Mouse (Mus musculus) small intestine, adult 2 months (tissue): ENCODE measurements around the gene Cdh4. TPM values are rescaled to one million over a fixed set of nuclear protein-coding genes. Genes with fewer than 3 reads are reported as not detected.

Source experiments
- H3K27ac ChIP-seq: fragments of 200-500 bp; 2 replicates; pipeline ENCODE4 v1.5.1; 2012; ENCODE audit warnings: low read depth, low read length, control low read depth, inconsistent platforms; ENCODE audit not compliant: insufficient read depth
- H3K27me3 ChIP-seq: fragments of 200-500 bp; 2 replicates; pipeline ENCODE4 v1.6.1; 2012; ENCODE audit warnings: mild to moderate bottlenecking, moderate library complexity, low read length, inconsistent platforms; ENCODE audit not compliant: control insufficient read depth, insufficient read depth
- H3K36me3 ChIP-seq: fragments of 200-500 bp; 2 replicates; pipeline ENCODE4 v1.6.1; 2012; ENCODE audit warnings: mild to moderate bottlenecking, low read length, control low read depth, inconsistent platforms; ENCODE audit not compliant: control insufficient read depth, insufficient read depth
- H3K4me1 ChIP-seq: fragments of 200-500 bp; 2 replicates; pipeline ENCODE4 v1.6.1; 2012; ENCODE audit warnings: low read length, inconsistent platforms, mixed read lengths; ENCODE audit not compliant: control insufficient read depth, insufficient read depth, insufficient read length
- H3K4me3 ChIP-seq: fragments of 200-500 bp; 2 replicates; pipeline ENCODE4 v1.5.1; 2012; ENCODE audit warnings: low read depth, mild to moderate bottlenecking, control low read depth, inconsistent platforms, low read length, moderate library complexity
- CTCF ChIP-seq: fragments of 200-500 bp; IDR thresholded peaks from 2 replicates; pipeline ENCODE4 v1.5.1; 2012; ENCODE audit warnings: low read depth, mild to moderate bottlenecking, control low read depth, inconsistent platforms, low read length, moderate library complexity, mixed read lengths; ENCODE audit not compliant: insufficient replicate concordance, insufficient read length; ENCODE audit errors: extremely low read depth
- POLR2A ChIP-seq: fragments of 200-500 bp; IDR thresholded peaks from 2 replicates; pipeline ENCODE4 v1.6.1; 2012; ENCODE audit warnings: low read depth, mild to moderate bottlenecking, control low read depth, inconsistent platforms, low read length, moderate library complexity
- WGBS: fragments of 180-500 bp; shearing (Covaris S2); methylation state at CpG from one replicate; pipeline ENCODE4 v1.1.7; 2018; 5-methylcytosine and 5-hydroxymethylcytosine counted together
- polyA plus RNA-seq: library from polyadenylated mRNA; depleted of rRNA; stranded (reverse); fragments of >200 nt; gene quantifications from 2 replicates; pipeline ENCODE4 v1.2.3, GENCODE M21; 2012

Gene Cdh4
- polyA plus RNA-seq, 1 experiment: 0.19 TPM

DNA sequence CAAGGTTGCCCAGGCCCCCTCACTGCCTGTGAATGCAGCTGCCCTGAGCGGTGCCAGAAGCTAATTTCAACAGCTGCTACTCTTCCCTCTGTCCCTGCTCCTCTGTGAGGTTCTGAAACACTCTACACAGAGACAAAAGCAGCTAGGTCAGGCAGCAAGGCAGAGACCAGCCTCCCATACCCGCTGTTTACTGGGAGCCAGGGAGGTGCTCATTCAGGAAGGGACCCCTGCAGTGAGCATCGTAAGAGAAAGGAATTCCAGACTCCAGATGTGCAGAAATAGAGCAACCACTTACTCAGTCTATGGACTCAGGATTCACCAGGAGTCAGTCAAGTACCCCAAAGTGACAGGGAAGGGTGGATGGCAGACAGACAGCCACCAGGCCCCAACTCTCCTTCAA, 278.1 kb downstream of the Cdh4 start:
- 50% methylated on average over 3 of the region's 3 CpGs for WGBS
- Histone ChIP-seq H3K4me1 (no peaks in the 10 kb centered on the region), H3K36me3 (no peaks in the 10 kb centered on the region), H3K27me3 (no peaks in the 10 kb centered on the region), H3K27ac (no peak overlapping the region), H3K4me3 (no peak overlapping the region)
- TF ChIP-seq CTCF: no peak
- no peak for TF ChIP-seq POLR2A

DNA sequence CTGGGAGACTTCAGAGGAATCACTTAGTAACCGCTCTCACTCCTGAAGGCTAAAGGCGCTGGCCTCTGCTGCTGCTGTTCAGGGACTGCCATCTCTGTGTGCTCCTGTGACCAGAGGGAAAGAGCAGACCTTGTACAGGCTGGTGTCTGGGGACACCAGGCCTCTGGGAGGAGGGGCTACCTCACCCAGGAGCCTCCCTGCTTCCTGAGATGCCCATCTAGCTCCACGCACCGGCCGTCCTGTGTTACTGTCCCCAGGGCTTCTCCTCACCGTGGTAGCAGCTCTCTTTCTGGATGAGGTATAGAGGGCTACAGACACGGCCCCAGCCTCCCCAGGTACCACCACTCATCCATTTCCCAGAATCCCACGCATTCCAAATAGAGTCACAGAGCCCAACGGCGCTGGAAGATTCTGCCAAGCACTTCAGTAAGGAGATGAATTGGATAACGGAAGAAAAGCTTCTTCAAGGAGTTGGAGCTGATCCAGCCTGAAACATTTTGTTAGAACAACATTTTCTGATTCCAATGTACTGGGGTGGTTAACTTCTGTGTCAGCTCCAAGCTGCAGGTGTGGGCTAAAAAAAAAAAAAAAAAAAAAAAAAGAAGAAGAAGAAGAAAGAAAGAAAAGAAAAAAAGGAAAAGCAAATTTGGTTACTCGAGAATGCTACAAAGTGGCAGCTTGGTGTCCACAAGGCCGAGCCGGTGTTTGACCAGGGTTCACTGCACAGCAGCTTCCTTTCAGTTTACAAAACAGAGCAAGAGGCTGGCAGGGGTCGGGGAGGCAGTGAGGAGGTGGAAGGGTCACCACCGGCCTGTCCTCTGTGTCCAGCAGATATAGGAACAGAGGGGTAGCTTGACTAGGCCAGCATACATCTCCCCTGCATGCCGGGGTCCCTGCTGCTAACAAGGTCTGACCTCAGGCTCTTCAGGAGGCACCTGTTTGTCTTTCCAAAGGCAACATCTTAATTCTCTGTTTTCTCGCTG, 279.6 kb downstream of the Cdh4 start:
- Histone ChIP-seq H3K27me3 (no peaks in the 10 kb centered on the region), H3K4me1 (no peaks in the 10 kb centered on the region), H3K27ac (no peak overlapping the region), H3K4me3 (no peak overlapping the region), H3K36me3 (no peaks in the 10 kb centered on the region)
- TF ChIP-seq CTCF (no peak), POLR2A (no peak)
- WGBS: 53% methylated on average over 18 of the region's 18 CpGs

DNA sequence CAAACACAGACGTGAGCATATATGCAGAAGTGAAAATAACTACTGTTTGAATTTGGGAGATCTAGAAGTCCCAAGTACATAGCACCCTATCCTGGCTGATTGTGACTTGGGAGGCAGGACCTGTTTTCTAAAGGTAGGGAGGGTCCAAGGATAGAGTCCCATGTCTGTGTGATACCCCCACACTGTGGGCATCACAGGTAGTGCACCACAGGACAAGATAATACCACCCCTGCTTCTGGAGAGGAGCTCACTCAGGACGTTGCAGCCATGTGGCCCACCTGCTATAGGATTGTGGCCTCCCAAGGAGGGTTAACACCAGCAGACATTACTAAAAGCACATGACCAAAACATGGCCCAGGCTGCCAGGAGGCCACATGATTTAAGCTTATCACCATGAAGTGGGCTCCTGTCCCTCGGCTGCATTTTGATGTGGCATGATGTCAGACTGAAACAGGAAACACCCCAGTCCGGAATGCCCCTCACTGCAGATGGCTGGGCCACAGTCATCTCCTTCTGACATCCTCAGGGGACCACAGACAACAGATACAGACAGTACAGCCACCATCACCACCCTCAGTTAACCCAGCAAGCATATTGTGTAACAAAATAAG, 280.6 kb downstream of the Cdh4 start:
- 59% methylated on average over 4 of the region's 4 CpGs for WGBS
- no peak for TF ChIP-seq CTCF
- no peak for TF ChIP-seq POLR2A
- H3K4me1 ChIP-seq: no peaks in the 10 kb centered on the region
- no peaks in the 10 kb centered on the region for H3K27me3 ChIP-seq
- no peak overlapping the region for H3K27ac ChIP-seq
- no peak overlapping the region for H3K4me3 ChIP-seq
- H3K36me3 ChIP-seq: no peaks in the 10 kb centered on the region

DNA sequence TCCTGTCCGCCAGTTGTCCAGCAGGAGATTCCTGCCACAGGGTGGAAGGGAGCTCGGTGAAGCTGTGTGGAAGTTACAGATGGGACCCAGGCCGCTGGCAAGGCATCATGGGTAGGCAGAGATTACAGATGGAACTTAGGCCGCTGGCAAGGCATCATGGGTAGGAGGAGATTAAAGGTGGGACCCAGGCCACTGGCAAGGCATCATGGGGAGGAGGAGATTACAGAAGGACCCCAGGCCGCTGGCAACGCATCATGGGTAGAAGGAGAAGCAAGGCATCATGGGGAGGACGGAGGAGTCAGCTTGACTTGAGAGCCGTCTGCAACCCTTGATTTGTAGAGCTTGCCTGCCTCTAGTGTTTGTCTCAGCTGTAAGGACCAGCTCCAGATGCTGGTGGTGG, 281.2 kb downstream of the Cdh4 start:
- Histone ChIP-seq H3K27ac (no peak overlapping the region), H3K4me1 (no peaks in the 10 kb centered on the region), H3K4me3 (no peak overlapping the region), H3K36me3 (no peaks in the 10 kb centered on the region), H3K27me3 (no peaks in the 10 kb centered on the region)
- WGBS: 88% methylated on average over 8 of the region's 8 CpGs
- TF ChIP-seq POLR2A (no peak), CTCF (no peak)

DNA sequence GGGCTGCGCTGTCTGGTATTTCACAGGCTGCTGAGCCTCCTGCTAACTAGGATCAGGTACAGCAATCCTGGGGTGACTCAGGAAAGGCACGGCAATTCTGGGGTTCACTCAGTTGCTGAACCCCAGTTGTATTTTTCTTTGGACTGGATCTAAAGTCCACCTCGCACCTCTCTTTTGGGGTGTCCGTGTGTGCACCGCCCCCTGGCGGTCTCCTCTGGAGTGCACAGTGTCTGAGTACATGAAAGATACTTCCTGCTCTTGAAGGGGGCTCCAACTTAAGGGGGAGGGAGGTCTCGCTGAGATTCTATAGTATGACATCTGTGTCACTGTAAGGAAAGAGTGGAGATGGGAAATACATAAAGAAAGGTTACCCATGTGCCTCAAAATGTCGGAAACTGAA, 286.8 kb downstream of the Cdh4 start:
- H3K4me1 ChIP-seq: no peaks in the 10 kb centered on the region
- no peaks in the 10 kb centered on the region for H3K27me3 ChIP-seq
- H3K27ac ChIP-seq: no peak overlapping the region
- 43% methylated on average over 8 of the region's 8 CpGs for WGBS
- TF ChIP-seq POLR2A: no peak
- TF ChIP-seq CTCF: peak; percentile 59; the same call in 1 of the 2 replicates
- H3K36me3 ChIP-seq: no peaks in the 10 kb centered on the region
- no peak overlapping the region for H3K4me3 ChIP-seq

DNA sequence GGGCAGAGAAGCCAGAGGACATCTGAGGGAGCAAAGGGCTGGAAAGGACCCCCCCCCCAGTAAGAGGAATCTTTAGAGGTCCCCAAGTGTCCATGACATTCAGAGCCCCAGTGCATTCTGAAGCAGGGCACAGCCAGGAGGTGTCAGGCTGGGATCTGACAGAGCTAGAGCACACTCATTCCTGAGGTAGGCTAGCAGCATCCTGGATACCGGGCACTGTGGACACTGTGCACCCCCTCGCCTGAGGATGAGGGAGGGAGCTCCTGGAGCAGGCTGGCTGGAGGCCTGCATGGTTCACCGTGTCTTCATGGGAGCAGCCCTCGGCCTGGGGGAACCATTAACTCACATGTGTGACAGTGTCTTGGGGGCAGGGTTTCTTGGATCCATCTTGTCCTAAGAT, 287.6 kb downstream of the Cdh4 start:
- Histone ChIP-seq H3K27me3 (no peaks in the 10 kb centered on the region), H3K27ac (no peak overlapping the region), H3K4me3 (no peak overlapping the region), H3K36me3 (no peaks in the 10 kb centered on the region), H3K4me1 (no peaks in the 10 kb centered on the region)
- WGBS: 77% methylated on average over 4 of the region's 4 CpGs
- TF ChIP-seq CTCF (no peak), POLR2A (no peak)
